Mouse (Mus musculus): ENCODE results near the gene Gpalpp1. TPM values are rescaled to one million over a fixed set of nuclear protein-coding genes. Genes with fewer than 3 reads are reported as not detected.

The Gpalpp1 gene
- total and polyA plus RNA-seq, 3 experiments: 18.3 to 18.9 TPM; not detected in 1

DNA sequence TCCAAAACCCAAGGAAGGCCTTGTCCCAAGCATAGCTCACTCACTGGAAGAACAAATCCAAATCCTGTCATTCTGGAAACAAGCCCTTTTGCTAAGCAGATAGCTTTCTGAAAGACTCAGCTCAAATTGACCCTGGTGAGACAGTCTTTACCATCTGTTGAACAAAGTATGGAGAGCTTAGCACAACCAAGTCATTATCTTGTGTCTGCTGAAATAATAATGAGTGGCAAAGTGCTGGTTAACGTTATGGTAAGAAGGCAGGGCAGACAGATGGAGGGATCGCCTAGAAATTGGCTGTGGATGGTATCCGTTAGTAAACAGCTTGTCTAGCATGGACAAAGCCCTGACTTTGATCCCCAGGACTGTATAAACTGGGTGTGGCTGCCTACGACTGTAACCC lies 34.8 kb downstream of the Gpalpp1 start:
- Histone ChIP-seq H3K79me2 (ENCODE audit: control insufficient read depth, insufficient read depth, low read length, poor library complexity) (no peaks in the 10 kb centered on the region), H3K9ac (ENCODE audit: control insufficient read depth, low read depth, low read length, poor library complexity, severe bottlenecking) (no peak overlapping the region), H3K4me3 (ENCODE audit: control insufficient read depth in 1 of 2, insufficient read depth in 1 of 2, low read depth in 2 of 2, low read length in 2 of 2) (no peak overlapping the region), H3K36me3 (ENCODE audit: control insufficient read depth in 1 of 2, insufficient read depth in 2 of 2, low read length in 2 of 2) (no peaks in the 10 kb centered on the region), H3K27ac (ENCODE audit: control insufficient read depth, low read depth, low read length) (no peak overlapping the region), H3K4me1 (ENCODE audit: control insufficient read depth in 1 of 2, insufficient read depth in 2 of 2, low read length in 2 of 2) (no peaks in the 10 kb centered on the region), H3K9me3 (replicated peaks; ENCODE audit: insufficient read depth, low read length) (no peaks in the 10 kb centered on the region), H3K27me3 (ENCODE audit: control insufficient read depth in 1 of 2, insufficient read depth in 2 of 2, low read length in 2 of 2) (no peaks in the 10 kb centered on the region)
- DNase-seq (ENCODE audit: low read depth, low spot score): no peak
- TF ChIP-seq ZMIZ1 (IDR thresholded peaks at IDR 0.05; ENCODE audit: low read depth, low read length): no peak
- TF ChIP-seq ETS1 (IDR thresholded peaks at IDR 0.05; ENCODE audit: low read depth, low read length): no peak
- TF ChIP-seq TAL1 (IDR thresholded peaks at IDR 0.05; ENCODE audit: low read length): no peak
- no peak for TF ChIP-seq UBTF (IDR thresholded peaks at IDR 0.05; ENCODE audit: borderline replicate concordance, insufficient read depth, low read depth, low read length)
- no peak for TF ChIP-seq TBP (IDR thresholded peaks at IDR 0.05; ENCODE audit: low read depth, low read length)
- TF ChIP-seq USF2 (IDR thresholded peaks at IDR 0.05; ENCODE audit: borderline replicate concordance in 1 of 2, insufficient read depth in 1 of 2, low read depth in 1 of 2, low read length in 2 of 2): no peak
- no peak for TF ChIP-seq ZKSCAN1 (IDR thresholded peaks at IDR 0.05; ENCODE audit: low read depth, low read length)
- no peak for TF ChIP-seq E2F4 (IDR thresholded peaks at IDR 0.05; ENCODE audit: borderline replicate concordance, low read depth, low read length)

DNA sequence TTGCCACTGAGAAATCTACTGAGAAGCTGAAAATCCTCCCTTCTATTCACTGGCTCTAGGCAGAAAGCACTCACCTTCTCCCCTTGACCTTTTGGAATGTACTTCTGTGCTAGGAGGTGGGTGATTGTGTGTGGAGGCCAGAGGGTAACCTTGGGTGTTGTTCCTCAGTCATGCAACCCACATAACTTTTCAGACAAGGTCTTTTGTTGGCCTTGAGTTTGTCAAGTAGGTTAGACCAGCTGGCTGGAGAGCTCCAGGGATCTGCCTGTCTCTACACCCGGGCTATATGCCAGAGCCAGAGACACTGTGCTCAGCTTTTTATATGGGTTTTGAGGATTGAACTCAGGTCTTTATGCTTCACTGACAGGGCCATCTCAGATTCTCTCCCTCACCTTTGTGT lies 36.4 kb downstream of the Gpalpp1 start:
- no peak overlapping the region for H3K27ac ChIP-seq (ENCODE audit: control insufficient read depth, low read depth, low read length)
- peaks cover 0 to 2% of the 10 kb centered on the region in 2 experiments; a peak in 1 of 4 replicates for H3K27me3 ChIP-seq (ENCODE audit: control insufficient read depth in 1 of 2, insufficient read depth in 2 of 2, low read length in 2 of 2)
- no peaks in the 10 kb centered on the region for H3K4me1 ChIP-seq (ENCODE audit: control insufficient read depth in 1 of 2, insufficient read depth in 2 of 2, low read length in 2 of 2)
- no peaks in the 10 kb centered on the region for H3K79me2 ChIP-seq (ENCODE audit: control insufficient read depth, insufficient read depth, low read length, poor library complexity)
- no peak for TF ChIP-seq GABPA (IDR thresholded peaks at IDR 0.05; ENCODE audit: low read depth, low read length)
- no peak for TF ChIP-seq MYC (IDR thresholded peaks at IDR 0.05; ENCODE audit: low read depth, low read length)
- no peak for TF ChIP-seq ZKSCAN1 (IDR thresholded peaks at IDR 0.05; ENCODE audit: low read depth, low read length)
- H3K4me3 ChIP-seq (ENCODE audit: control insufficient read depth in 1 of 2, insufficient read depth in 1 of 2, low read depth in 2 of 2, low read length in 2 of 2): no peak overlapping the region
- H3K9ac ChIP-seq (ENCODE audit: control insufficient read depth, low read depth, low read length, poor library complexity, severe bottlenecking): no peak overlapping the region
- H3K9me3 ChIP-seq (replicated peaks; ENCODE audit: insufficient read depth, low read length): no peaks in the 10 kb centered on the region
- no peaks in the 10 kb centered on the region for H3K36me3 ChIP-seq (ENCODE audit: control insufficient read depth in 1 of 2, insufficient read depth in 2 of 2, low read length in 2 of 2)
- no peak for DNase-seq (ENCODE audit: low read depth, low spot score)

DNA sequence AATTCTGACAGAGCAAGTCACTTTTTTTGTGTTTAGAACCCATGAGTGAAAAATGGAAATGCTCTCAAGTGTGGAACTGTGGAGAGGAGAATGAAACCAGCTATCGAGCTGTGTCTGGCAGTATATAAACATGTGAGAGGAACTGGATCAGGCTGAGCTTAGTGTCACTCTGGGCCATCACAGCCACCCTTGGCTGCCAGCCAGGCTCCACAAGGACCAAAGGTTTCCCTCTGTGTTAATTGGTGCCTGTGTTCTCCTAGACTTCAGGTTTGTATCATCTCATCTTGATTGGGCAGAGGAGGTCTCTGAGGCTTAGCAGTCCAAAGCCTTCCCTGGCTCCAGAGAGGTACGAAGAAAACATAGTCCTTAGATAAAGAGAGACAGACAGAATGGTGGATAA lies 37.9 kb downstream of the Gpalpp1 start:
- no peaks in the 10 kb centered on the region for H3K79me2 ChIP-seq (ENCODE audit: control insufficient read depth, insufficient read depth, low read length, poor library complexity)
- H3K4me3 ChIP-seq (ENCODE audit: control insufficient read depth in 1 of 2, insufficient read depth in 1 of 2, low read depth in 2 of 2, low read length in 2 of 2): no peak overlapping the region
- H3K27ac ChIP-seq (ENCODE audit: control insufficient read depth, low read depth, low read length): no peak overlapping the region
- no peak overlapping the region for H3K9ac ChIP-seq (ENCODE audit: control insufficient read depth, low read depth, low read length, poor library complexity, severe bottlenecking)
- H3K36me3 ChIP-seq (ENCODE audit: control insufficient read depth in 1 of 2, insufficient read depth in 2 of 2, low read length in 2 of 2): no peaks in the 10 kb centered on the region
- TF ChIP-seq RCOR1 (IDR thresholded peaks at IDR 0.05; ENCODE audit: low read depth, low read length) (no peak), CHD1 (IDR thresholded peaks at IDR 0.05; ENCODE audit: low read depth, low read length) (no peak), MAFK (IDR thresholded peaks at IDR 0.05; ENCODE audit: borderline replicate concordance, low read depth, low read length) (no peak), NELFE (IDR thresholded peaks at IDR 0.05; ENCODE audit: low read depth, low read length) (no peak), POLR2A (IDR thresholded peaks at IDR 0.05; ENCODE audit: control insufficient read depth in 1 of 2, insufficient read depth in 1 of 2, low read depth in 1 of 2, low read length in 2 of 2, poor library complexity in 1 of 2) (no peak), JUND (IDR thresholded peaks at IDR 0.05; ENCODE audit: low read depth, low read length) (no peak), MAZ (IDR thresholded peaks at IDR 0.05; ENCODE audit: low read depth, low read length) (no peak), GABPA (IDR thresholded peaks at IDR 0.05; ENCODE audit: low read depth, low read length) (no peak), BHLHE40 (IDR thresholded peaks at IDR 0.05; ENCODE audit: borderline replicate concordance, low read depth, low read length) (no peak), POLR2AphosphoS2 (IDR thresholded peaks at IDR 0.05; ENCODE audit: low read length) (no peak), GATA1 (IDR thresholded peaks at IDR 0.05; ENCODE audit: low read depth, low read length) (no peak), E2F4 (IDR thresholded peaks at IDR 0.05; ENCODE audit: borderline replicate concordance, low read depth, low read length) (no peak), MEF2A (IDR thresholded peaks at IDR 0.05; ENCODE audit: extremely low read depth, insufficient replicate concordance, low read depth, low read length, poor library complexity, severe bottlenecking) (no peak), SIN3A (IDR thresholded peaks at IDR 0.05; ENCODE audit: low read length) (no peak), MAX (IDR thresholded peaks at IDR 0.05; ENCODE audit: low read length) (no peak), ELF1 (IDR thresholded peaks at IDR 0.05; ENCODE audit: low read depth, low read length) (no peak)
- H3K27me3 ChIP-seq (ENCODE audit: control insufficient read depth in 1 of 2, insufficient read depth in 2 of 2, low read length in 2 of 2): peaks cover 0 to 4% of the 10 kb centered on the region in 2 experiments; a peak in 2 of 4 replicates
- H3K9me3 ChIP-seq (replicated peaks; ENCODE audit: insufficient read depth, low read length): no peaks in the 10 kb centered on the region
- DNase-seq (ENCODE audit: low read depth, low spot score): no peak
- no peaks in the 10 kb centered on the region for H3K4me1 ChIP-seq (ENCODE audit: control insufficient read depth in 1 of 2, insufficient read depth in 2 of 2, low read length in 2 of 2)
